Mouse (Mus musculus): ENCODE data around the gene Top3b. TPM values are rescaled to one million over a fixed set of nuclear protein-coding genes. Genes with fewer than 3 reads are reported as not detected.
"Not testable (repeated sequence)": the region's sequence is repeated elsewhere in the genome, so short reads cannot be mapped to it uniquely, and the experiment has no call there.

Gene Top3b
- total RNA-seq, 2 experiments from 2014 or later = 49.6 to 66.5 TPM

GRCm38 (mm10) chr16:16896382-16897055, 26.0 kb downstream of the Top3b start, which contains the start of gene Ppm1f:
Gene Ppm1f, plus strand, starts transcription at chr16:16896469.
- peak; percentile 97 to 99 for DNase-seq (ENCODE audit: low spot score in 2 of 2)

GRCm38 (mm10) chr16:16897056-16897584, 26.6 kb downstream of the Top3b start:
- DNase-seq (ENCODE audit: low spot score in 2 of 2) = no peak

- DNase-seq (ENCODE audit: low spot score in 2 of 2) = no peak
Measured at GRCm38 (mm10) chr16:16902329-16902728, 31.8 kb downstream of the Top3b start.

DNA sequence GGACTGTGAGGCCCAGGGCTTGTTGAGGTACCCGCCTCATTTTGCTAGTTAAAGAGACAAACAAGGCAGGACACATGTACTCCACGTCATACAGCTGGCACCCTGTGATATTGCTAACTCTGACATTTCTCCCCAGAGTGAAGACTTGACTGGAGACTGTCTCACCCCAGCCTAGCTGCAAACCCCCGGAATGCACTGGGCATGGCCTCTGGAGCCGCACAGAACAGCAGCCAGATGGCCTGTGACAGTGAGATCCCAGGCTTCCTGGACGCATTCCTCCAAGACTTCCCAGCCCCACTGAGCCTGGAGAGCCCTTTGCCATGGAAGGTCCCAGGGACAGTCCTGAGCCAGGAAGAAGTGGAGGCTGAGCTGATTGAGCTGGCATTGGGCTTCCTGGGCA, 32.7 kb downstream of the Top3b start:
- DNase-seq (ENCODE audit: low spot score in 2 of 2) = no peak

- no peak for DNase-seq (ENCODE audit: low spot score in 2 of 2)
Measured at GRCm38 (mm10) chr16:16907799-16908198, 37.3 kb downstream of the Top3b start.

DNA sequence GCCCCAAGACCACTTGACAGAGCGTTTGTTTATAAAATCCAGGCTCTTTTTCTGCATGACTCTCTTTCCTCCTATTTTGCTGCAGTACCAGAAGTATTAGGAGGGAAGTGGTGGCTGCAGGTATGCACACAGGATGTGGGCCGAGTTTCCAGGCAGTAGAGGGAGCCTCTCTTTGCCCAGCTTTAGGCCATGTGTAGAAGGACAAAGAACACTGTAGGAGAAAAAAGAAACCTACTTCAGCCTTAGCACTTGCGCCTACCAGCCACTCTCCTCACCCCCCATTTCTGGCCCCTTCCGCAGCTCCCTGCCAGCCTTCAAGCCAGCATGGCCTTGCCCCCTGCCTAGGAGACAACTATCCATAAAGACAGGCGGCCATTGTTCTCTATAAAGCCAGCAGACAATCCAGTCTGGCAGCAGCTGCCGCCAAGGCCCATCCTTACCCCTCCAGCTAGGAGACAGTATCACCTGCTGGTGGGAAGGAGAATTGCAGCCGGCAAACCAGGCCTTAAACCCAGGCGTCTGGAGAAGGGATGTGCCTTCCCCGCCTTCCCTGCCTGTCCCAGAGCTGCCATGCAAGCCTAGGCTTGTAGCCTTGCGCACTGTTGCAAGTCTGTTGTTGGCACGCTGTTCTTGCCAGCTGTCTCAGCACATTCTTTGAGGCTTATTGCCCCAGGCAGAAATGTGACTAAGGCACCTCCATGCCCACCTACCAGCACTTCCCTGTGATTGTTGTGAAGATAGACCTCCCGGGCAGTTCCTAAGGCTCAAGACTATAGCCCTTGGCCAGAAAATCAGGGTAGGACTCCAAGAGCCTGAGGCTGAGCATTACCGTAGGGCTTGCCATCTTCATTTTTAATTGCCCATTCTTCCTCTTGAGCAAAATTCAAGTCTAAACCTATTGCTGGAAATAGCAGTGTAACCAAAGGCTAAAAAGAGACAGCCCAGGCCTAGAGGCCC, 41.4 kb downstream of the Top3b start:
- peak; percentile 86 to 87 for DNase-seq (ENCODE audit: low spot score in 2 of 2)

DNA sequence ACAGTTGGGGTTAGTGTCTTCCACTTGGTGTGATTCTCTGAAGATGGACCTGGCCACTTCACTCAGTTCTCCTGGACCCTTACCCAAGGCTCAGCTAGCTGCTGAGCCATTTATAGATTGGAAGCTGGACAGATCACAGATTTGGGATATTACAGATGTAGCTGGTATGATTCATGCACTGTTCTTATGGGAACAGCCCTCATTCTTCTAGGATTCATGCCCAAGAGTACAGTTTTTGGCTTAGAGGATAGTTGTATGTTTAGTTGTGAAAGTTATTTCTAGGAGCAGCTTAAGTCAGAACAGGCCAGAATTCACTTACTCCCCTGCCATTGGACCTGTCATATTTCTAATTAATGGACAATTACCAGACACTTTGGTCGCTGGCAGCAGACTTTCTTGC, 42.9 kb downstream of the Top3b start:
- DNase-seq (ENCODE audit: low spot score in 2 of 2) = no peak

DNA sequence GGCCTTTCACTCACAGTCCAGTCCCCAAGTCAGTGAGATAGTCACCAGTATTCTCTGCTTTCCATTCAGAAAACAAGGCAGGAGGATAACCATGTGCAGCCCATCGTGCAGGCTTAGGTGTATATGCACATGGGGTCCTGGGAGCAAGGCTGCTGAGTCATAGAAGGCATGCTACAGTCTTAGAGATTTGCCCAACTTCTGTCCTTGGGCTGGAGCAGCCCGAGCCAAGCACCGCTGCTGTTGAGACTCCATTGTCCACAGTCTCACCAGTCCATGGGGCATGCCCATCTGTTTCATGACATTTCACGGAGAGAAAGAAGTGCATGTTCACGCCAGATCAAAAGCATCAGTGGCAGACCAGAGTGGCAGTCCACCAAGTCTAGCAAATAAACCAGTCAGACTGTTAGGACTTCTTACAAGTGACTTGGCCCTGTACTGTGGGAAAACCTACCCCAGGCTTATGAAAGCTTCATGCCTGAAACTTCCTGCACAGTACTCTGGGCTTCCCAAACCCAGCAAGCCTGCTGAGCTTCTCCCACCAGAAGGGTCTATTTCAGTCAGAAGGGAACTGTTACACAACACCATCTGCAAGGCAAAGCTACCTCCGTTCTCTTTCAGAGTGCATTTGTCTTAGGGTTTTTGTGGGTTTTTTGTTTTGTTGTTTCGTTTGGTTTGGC, 48.0 kb downstream of the Top3b start:
- no peak for DNase-seq (ENCODE audit: low spot score in 2 of 2)

DNA sequence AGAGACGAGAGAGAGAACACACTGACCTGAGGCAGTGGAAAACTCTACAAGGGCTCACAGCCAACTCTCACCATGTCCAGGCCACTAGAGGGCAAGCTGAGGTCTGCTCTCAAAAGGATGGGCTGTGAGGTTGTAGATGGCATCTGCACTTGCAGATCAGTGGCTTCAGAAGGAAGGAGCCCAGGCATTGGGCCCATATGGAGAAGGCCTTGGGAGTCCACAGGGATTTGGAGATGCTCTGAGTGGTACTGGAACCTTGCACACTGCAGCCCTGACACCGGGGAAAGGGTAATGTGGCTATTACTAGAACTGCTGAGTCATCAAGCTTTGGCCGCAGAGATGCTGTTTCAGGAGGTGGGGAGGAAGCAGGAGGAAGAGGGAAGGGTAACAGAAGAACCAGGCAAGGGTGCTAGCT, 50.5 kb downstream of the Top3b start:
- DNase-seq (ENCODE audit: low spot score in 2 of 2) = peak in 1 of 2 experiments; percentile 44

DNA sequence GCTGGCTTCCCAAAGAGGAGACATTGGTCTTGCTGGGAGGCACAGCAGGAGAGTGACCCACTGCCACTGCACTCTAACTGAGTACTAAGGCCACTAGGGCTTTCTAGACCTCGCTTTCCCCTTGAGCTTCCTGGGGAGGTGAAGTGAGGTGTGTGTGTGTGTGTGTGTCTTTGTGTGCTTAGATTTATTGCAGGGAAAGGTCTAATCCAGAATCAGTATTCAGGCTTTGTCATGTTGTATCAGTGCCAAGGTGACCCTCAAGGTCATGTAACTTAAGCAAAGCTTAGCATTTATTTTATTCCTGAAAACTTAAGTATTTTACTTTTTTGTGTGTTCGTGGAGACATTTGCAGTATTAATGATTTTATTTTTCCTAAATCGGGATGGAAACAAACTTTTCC, 53.9 kb downstream of the Top3b start:
- DNase-seq (ENCODE audit: low spot score in 2 of 2) = no peak

GRCm38 (mm10) chr16:16926536-16926935, 56.0 kb downstream of the Top3b start:
- no peak for DNase-seq (ENCODE audit: low spot score in 2 of 2)

DNA sequence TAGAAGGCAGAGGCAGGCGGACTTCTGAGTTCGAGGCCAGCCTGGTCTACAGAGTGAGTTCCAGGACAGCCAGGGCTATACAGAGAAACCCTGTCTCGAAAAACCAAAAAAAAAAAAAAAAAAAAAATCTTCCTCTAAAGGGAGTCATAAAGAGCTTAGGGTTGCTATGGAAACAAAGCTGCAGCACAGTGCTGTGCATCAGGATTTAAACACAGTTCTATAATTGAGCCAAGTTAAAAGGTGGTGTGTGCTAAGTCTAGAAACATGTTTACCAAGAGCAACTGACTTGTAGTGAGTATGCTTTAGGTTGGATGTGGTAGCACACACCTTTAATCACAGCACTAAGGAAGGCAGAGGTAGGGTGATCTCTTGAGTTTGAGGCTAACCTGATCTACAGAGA, 58.4 kb downstream of the Top3b start:
- not testable (repeated sequence) for DNase-seq (ENCODE audit: low spot score in 2 of 2)

DNA sequence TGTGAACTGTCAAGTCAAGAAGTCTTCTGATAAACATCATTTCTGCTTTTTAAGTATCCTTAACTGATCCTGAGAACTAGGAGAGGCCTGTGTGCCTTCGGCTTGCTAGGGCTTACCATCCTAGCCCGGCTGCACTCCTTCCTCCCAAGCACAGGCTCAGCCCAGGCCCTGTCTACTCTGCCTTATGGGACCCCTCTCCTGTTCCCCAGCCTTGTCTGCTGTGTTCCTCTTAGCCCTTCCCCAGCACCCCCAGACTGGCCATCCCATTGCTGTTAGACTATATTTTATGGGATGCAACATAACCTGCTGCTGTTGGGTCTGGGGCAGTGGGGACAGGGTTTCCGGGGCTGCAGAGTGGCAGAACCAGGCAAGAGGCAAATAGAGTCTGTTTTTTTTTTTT, 59.8 kb downstream of the Top3b start:
- peak in 1 of 2 experiments; percentile 21 for DNase-seq (ENCODE audit: low spot score in 2 of 2)

- peak; percentile 72 to 73 for DNase-seq (ENCODE audit: low spot score in 2 of 2)
Measured at GRCm38 (mm10) chr16:16930810-16931296, 60.3 kb downstream of the Top3b start.

GRCm38 (mm10) chr16:16939543-16939942, 69.0 kb downstream of the Top3b start:
- no peak for DNase-seq (ENCODE audit: low spot score in 2 of 2)

DNA sequence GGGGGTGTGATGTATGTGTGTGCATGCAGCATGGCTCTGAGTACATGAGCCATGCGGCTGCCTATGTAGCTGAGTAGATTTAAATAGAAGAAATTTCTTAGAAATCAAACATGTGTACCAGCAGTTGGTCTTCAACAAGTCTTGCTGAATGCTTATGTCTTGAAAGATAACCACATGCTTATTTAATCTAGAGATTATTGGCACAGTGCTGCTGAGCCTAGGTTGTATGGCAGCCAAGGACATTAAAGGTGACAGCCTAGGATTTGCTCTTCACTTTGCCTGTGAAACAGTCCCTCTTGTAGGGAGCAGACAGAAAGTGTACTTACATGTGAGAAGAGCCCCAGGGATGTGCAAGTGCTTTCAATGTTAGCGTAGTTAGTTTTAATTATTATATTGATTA, 70.5 kb downstream of the Top3b start:
- DNase-seq (ENCODE audit: low spot score in 2 of 2) = no peak

Other genes starting within 250 kb of the Top3b start
- gene Olfr19, start 194.3 kb upstream of the Top3b start, total RNA-seq (2021) = not detected
- 10 to 100 TPM; 13.1 to 13.8 TPM for gene Spag6l, start 41.3 kb upstream of the Top3b start, total RNA-seq (2021)
- gene Igll1, start 6.8 kb upstream of the Top3b start, total RNA-seq (2021) = not detected
- under 1 TPM in 1 of 2 experiments, not detected in 1; 0.62 TPM for gene Vpreb1, start 107 bp downstream of the Top3b start, total RNA-seq (2021)
- gene Ppm1f, start 25.7 kb downstream of the Top3b start, total RNA-seq (2021) = 10 to 100 TPM; 24.5 to 24.7 TPM
- 100 to 1,000 TPM; 341 to 366 TPM for gene Mapk1, start 112.6 kb downstream of the Top3b start, total RNA-seq (2021)
- gene Ypel1, start 199.0 kb downstream of the Top3b start, total RNA-seq (2021) = 10 to 100 TPM; 49.3 TPM
- 10 to 100 TPM; 87.4 to 90.0 TPM for gene Ppil2, start 240.5 kb downstream of the Top3b start, total RNA-seq (2021)

Data from layer of hippocampus, postnatal 10 days (tissue).